Mouse (Mus musculus) midbrain, embryonic 13.5 days (tissue): ENCODE data around the gene Il10. TPM values are rescaled to one million over a fixed set of nuclear protein-coding genes. Genes with fewer than 3 reads are reported as not detected.

Experiments
- ATAC-seq: fragments of 200-750 bp; cut with Nextera tagmentation; 2 replicates; pipeline ENCODE4 v1.8.0; 2017; ENCODE audit warnings: mild to moderate bottlenecking, moderate TSS enrichment, moderate library complexity
- H3K27ac ChIP-seq: fragments of 300-500 bp; sonication (generic); 2 replicates; pipeline ENCODE4 v1.5.1; 2015; ENCODE audit warnings: inconsistent platforms, mild to moderate bottlenecking, moderate library complexity
- H3K27me3 ChIP-seq: fragments of 300-500 bp; sonication (generic); 2 replicates; pipeline ENCODE4 v1.6.1; 2015; ENCODE audit warnings: mild to moderate bottlenecking, inconsistent platforms
- H3K36me3 ChIP-seq: fragments of 300-500 bp; sonication (generic); 2 replicates; pipeline ENCODE4 v1.6.1; 2015; ENCODE audit warnings: mild to moderate bottlenecking, inconsistent platforms
- H3K4me1 ChIP-seq: fragments of 300-500 bp; sonication (generic); replicated peaks from 2 replicates; pipeline ENCODE4 v1.6.1; 2015; ENCODE audit warnings: inconsistent platforms
- H3K4me2 ChIP-seq: fragments of 300-500 bp; sonication (generic); replicated peaks from 2 replicates; pipeline ENCODE4 v1.6.1; 2015; ENCODE audit warnings: moderate library complexity, mild to moderate bottlenecking, inconsistent platforms
- H3K4me3 ChIP-seq: fragments of 300-500 bp; sonication (generic); replicated peaks from 2 replicates; pipeline ENCODE4 v1.5.1; 2015; ENCODE audit warnings: mild to moderate bottlenecking, inconsistent platforms
- H3K9ac ChIP-seq: fragments of 300-500 bp; sonication (generic); replicated peaks from 2 replicates; pipeline ENCODE4 v1.6.1; 2015; ENCODE audit warnings: mild to moderate bottlenecking, inconsistent platforms
- H3K9me3 ChIP-seq: fragments of 300-500 bp; sonication (generic); 2 replicates; pipeline ENCODE4 v1.6.1; 2016; ENCODE audit warnings: mild to moderate bottlenecking, inconsistent platforms
- WGBS: fragments of 180-500 bp; shearing (Covaris S2); methylation state at CpG from one replicate; pipeline ENCODE4 v1.1.7; 2015; 5-methylcytosine and 5-hydroxymethylcytosine counted together
- polyA plus RNA-seq: library from polyadenylated mRNA; unstranded; fragments of >200 nt; fragmentation: Nextera tagmentation; extraction: Ambion mirVana; gene quantifications from 2 replicates; pipeline ENCODE4 v1.2.1, GENCODE M21; 2015

Gene Il10
- polyA plus RNA-seq, 1 experiment from 2014 or later, result not detected

DNA sequence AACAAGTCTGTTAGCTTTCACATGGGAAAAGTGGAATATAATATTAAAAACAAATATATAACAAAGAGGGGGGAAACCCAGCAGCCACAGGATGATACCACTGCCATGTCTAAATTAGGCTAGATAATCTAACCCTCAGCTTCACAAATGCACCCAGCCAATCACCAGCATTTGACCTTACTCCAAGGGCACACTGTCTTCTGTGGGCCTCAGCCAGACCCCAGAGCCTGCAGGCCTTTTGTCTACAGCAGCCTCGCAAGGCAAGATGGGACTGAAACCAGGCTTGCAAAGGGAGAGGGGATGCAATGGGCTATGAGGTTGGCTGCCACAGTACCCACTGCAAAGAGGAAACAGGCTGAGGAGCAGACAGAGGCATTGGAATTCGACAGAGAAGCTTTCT, 22.6 kb downstream of the Il10 start:
- H3K9ac ChIP-seq, result no peak overlapping the region
- H3K4me1 ChIP-seq, result no peaks in the 10 kb centered on the region
- H3K9me3 ChIP-seq, result 0 out of 2 replicates have a peak, but pooled peaks cover 3% of the 10 kb centered on the region
- no peak for ATAC-seq
- no peaks in the 10 kb centered on the region for H3K36me3 ChIP-seq
- no peak overlapping the region for H3K27ac ChIP-seq
- H3K4me3 ChIP-seq, result no peak overlapping the region
- no peak overlapping the region for H3K4me2 ChIP-seq
- 58% methylated on average over 2 of the region's 2 CpGs for WGBS
- H3K27me3 ChIP-seq, result no peaks in the 10 kb centered on the region

DNA sequence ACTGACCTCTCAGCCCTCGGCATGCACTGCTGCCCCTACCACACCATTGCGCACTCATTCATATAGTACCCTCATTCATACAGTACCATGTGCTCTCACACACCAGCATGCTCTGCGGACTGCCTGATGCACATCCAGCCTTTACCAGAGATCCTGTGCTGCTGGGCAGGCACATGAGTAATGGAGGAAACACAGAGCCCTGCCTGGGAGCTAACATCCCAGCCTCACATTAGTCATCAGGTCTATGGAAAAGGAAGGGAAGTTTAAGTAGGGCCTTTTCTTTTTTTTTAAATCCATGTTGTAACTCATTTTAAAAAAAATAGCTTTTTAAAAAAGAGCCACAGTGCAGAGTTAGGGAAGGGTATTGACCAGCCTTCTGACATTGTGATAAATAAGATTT, 23.1 kb downstream of the Il10 start:
- no peak for ATAC-seq
- no peaks in the 10 kb centered on the region for H3K27me3 ChIP-seq
- H3K9ac ChIP-seq, result no peak overlapping the region
- no peak overlapping the region for H3K4me3 ChIP-seq
- H3K36me3 ChIP-seq, result no peaks in the 10 kb centered on the region
- H3K4me1 ChIP-seq, result no peaks in the 10 kb centered on the region
- H3K4me2 ChIP-seq, result no peak overlapping the region
- H3K9me3 ChIP-seq, result 0 out of 2 replicates have a peak, but pooled peaks cover 3% of the 10 kb centered on the region
- no peak overlapping the region for H3K27ac ChIP-seq
- WGBS, result 94% methylated on average over 3 of the region's 3 CpGs

DNA sequence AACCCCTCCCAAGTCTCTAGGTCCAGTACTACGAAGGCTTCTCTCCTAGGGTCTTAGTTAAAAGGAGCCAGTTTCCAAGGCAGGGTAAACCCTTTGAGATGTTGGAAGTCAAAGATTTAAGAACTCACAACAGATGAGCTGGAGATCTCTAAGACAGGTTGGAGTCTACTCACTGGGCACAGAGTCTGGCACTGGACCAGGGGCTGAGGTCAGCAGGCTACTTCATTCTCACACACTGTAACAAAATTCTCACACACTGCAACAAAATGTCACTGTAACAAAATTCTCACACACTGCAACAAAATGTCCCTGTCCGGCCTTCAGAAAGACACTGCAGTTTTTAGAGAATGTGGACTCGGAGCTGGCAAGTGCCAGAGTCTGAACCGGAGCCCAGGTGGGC, 24.0 kb downstream of the Il10 start:
- H3K36me3 ChIP-seq, result no peaks in the 10 kb centered on the region
- H3K9ac ChIP-seq, result no peak overlapping the region
- H3K9me3 ChIP-seq, result 0 out of 2 replicates have a peak, but pooled peaks cover 3% of the 10 kb centered on the region
- no peaks in the 10 kb centered on the region for H3K27me3 ChIP-seq
- H3K4me3 ChIP-seq, result no peak overlapping the region
- H3K4me2 ChIP-seq, result no peak overlapping the region
- no peak for ATAC-seq
- WGBS, result 93% methylated on average over 4 of the region's 4 CpGs
- no peak overlapping the region for H3K27ac ChIP-seq
- no peaks in the 10 kb centered on the region for H3K4me1 ChIP-seq

DNA sequence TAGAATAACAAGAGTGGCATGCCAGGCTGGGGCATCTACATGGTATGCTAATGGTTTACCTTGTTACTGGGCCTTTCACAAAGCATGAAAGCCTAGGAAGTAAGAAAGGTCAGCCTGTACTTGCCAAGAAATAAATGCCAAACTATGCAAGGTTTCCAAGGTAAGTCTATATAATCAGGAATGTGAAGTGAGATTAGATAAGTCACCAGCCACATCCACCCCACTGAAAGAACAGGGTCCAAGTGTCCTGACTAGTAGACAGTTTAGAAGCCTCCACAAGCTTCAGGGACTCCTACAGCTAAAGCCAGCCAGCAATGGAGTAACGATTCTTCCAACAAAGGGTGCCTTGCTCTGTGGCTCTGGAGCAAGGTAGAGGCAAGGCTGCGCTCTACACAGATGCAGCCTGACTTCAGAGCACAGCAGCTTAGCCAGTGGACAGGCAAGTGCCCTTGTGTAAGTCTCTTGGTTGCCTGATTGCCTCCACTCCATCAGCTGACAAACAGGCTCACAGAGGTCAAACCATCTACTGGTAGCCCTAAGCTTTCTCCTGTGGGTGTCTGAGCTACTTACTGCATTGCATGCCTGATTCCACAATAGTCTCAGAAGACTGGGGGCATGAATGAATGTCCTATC, 26.2 kb downstream of the Il10 start:
- 90% methylated on average over 2 of the region's 2 CpGs for WGBS
- H3K9me3 ChIP-seq, result 0 out of 2 replicates have a peak, but pooled peaks cover 3% of the 10 kb centered on the region
- no peak overlapping the region for H3K27ac ChIP-seq
- no peak overlapping the region for H3K9ac ChIP-seq
- H3K4me1 ChIP-seq, result peaks cover under 1% of the 10 kb centered on the region; the same call in 1 of the 2 replicates
- H3K4me2 ChIP-seq, result no peak overlapping the region
- no peaks in the 10 kb centered on the region for H3K27me3 ChIP-seq
- H3K4me3 ChIP-seq, result no peak overlapping the region
- ATAC-seq, result no peak
- no peaks in the 10 kb centered on the region for H3K36me3 ChIP-seq

DNA sequence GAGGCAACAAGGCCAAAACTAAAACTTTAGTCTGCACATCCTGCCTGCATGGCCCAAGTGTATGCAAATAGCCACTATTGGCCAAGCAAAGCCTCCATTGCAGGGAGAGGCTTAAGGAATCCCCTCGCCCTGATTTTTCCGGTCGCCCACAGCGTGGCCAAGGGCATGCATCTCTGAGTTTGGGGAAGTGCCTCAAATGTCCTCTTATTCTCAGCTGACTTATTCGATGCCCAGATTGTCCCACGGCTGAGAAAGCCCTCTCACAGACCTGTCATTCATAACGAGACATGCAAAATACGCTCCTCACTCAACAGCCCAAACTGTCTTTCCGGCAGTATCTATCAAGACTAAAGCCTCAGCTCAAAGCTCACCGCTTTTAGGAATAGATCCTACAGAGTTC, 27.0 kb downstream of the Il10 start:
- H3K9ac ChIP-seq, result no peak overlapping the region
- WGBS, result 90% methylated on average over 10 of the region's 10 CpGs
- no peak overlapping the region for H3K4me3 ChIP-seq
- no peaks in the 10 kb centered on the region for H3K27me3 ChIP-seq
- peaks cover 8% of the 10 kb centered on the region; the same call in 1 of the 2 replicates for H3K4me1 ChIP-seq
- H3K27ac ChIP-seq, result no peak overlapping the region
- ATAC-seq, result no peak
- 0 out of 2 replicates have a peak, but pooled peaks cover 3% of the 10 kb centered on the region for H3K9me3 ChIP-seq
- no peak overlapping the region for H3K4me2 ChIP-seq
- H3K36me3 ChIP-seq, result no peaks in the 10 kb centered on the region

DNA sequence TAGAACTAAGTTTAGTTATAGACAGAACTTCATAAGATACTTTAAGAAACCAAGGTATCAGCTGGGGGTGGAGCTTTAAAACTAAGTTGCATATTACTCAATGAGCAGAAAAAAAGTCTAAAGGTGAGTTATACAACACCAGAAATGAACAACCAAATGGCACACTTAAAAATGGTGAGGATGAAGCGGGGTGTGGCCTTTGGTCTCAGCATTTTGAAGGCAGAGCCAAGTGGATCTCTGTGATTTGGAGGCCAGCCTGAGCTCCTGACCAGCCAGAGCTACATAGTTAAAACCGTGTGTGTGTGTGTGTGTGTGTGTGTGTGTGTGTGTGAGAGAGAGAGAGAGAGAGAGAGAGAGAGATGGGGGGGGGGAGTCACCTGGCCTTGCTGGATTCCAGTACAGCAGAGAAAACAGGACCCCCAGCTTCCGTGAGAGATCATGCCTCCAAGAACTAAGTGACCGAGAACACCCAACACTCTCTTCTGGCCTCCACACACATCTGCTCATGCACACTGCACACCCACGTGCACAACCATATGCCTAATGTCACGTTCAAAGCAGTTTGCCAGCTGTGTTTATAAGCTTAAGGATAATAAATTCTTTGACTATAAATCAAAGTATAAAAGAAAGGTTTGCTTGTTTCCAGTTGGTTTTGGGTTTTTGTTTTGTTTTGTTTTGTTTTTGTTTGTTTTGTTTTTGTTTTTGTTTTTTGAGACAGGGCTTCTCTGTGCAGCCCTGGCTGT, 28.6 kb downstream of the Il10 start:
- Histone ChIP-seq H3K4me3 (no peak overlapping the region), H3K27ac (no peak overlapping the region), H3K4me1 (peaks cover 17% of the 10 kb centered on the region), H3K9me3 (no peaks in the 10 kb centered on the region), H3K36me3 (no peaks in the 10 kb centered on the region), H3K4me2 (no peak overlapping the region), H3K9ac (no peak overlapping the region), H3K27me3 (no peaks in the 10 kb centered on the region)
- WGBS, result 88% methylated on average over 6 of the region's 6 CpGs
- no peak for ATAC-seq

DNA sequence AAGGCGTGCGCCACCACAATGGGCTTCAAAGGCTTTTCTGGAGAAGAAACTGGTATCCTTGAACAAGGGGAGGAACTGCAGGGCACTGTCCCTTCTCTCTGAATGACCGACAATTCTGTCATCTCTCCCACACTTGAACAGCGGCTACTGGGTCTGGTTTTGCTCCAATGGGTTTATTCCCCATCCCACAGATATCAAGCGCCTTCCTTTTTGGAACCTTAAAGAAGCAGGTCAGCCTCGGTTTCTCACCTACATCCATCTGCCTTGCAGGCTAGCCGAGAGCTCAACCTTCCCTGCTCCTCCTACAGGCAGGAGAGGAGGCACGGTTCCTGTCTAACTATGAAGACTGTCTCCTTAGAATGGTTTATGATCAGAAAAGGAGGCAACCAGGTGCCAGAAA, 29.3 kb downstream of the Il10 start:
- ATAC-seq, result no peak
- no peak overlapping the region for H3K4me3 ChIP-seq
- no peaks in the 10 kb centered on the region for H3K9me3 ChIP-seq
- H3K4me2 ChIP-seq, result no peak overlapping the region
- peaks cover 3% of the 10 kb centered on the region for H3K36me3 ChIP-seq
- no peak overlapping the region for H3K9ac ChIP-seq
- H3K27ac ChIP-seq, result no peak overlapping the region
- peaks cover 20% of the 10 kb centered on the region for H3K4me1 ChIP-seq
- H3K27me3 ChIP-seq, result no peaks in the 10 kb centered on the region
- 94% methylated on average over 8 of the region's 8 CpGs for WGBS

DNA sequence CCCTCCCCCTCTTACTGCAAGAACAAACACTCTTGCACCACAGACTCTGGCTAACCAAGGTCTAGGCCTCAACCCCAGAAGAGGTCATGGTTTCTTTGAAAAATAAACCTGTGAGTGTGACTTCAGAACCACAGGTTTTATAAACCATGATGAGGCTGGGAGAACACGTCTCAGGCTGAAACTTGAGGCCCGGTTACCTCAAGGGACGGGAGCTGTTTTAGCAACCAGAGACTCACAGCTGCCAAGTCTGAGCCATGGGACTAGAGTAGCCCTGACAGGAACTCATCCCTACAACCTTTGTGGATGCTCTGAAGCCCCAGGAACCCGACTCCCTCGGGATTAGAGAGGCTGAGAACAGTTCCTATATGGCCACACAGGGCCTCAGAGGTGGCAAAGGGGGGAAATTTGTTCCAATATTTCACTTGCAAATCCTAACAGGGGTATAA, 29.7 kb downstream of the Il10 start:
- Histone ChIP-seq H3K27ac (no peak overlapping the region), H3K4me3 (no peak overlapping the region), H3K4me1 (peaks cover 20% of the 10 kb centered on the region), H3K4me2 (no peak overlapping the region), H3K36me3 (peaks cover 7% of the 10 kb centered on the region), H3K9ac (no peak overlapping the region), H3K9me3 (no peaks in the 10 kb centered on the region), H3K27me3 (no peaks in the 10 kb centered on the region)
- no peak for ATAC-seq
- WGBS, result 83% methylated on average over 5 of the region's 5 CpGs

DNA sequence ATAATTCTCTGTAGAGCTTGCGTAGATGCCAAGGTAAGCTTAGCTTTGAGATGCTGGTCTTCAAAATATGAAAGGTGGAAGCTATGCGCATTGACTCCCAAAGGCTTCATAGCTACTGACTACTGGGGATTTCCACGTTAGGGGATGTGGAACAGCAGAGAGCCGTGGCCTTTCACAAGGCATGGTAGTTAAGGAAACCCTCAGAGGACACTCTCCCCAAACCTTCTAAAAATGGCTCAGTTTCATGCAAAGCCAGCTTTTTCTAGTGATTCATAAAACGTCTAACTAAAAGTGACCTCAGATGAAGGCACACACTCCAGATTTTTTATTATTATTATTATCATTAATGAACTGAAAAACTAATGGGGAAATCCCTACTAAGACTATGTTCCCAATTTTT, 30.4 kb downstream of the Il10 start:
- H3K4me3 ChIP-seq, result no peak overlapping the region
- no peaks in the 10 kb centered on the region for H3K27me3 ChIP-seq
- peaks cover 13% of the 10 kb centered on the region for H3K36me3 ChIP-seq
- 94% methylated on average over 5 of the region's 5 CpGs for WGBS
- no peak for ATAC-seq
- H3K4me1 ChIP-seq, result peaks cover 20% of the 10 kb centered on the region
- H3K4me2 ChIP-seq, result no peak overlapping the region
- H3K27ac ChIP-seq, result no peak overlapping the region
- H3K9me3 ChIP-seq, result no peaks in the 10 kb centered on the region
- no peak overlapping the region for H3K9ac ChIP-seq

DNA sequence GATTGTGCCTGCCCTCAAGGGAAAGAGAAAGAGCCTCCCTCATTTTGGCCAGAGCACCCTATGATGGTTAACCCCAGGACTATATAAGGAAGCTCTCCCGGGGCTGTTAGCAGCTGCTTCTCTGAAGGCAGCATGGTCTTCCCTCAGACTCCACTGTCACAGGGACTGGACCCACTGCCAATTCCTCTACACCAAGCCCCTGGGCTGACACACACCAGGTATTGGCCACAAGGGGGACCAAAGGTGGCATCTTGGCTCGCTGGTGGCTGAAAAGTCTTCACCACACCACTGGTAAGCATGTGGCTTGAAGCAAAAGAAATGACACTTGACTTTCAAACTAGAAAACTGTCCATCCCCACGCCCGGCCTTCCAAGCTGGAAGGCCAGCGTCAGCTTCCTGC, 31.0 kb downstream of the Il10 start:
- WGBS, result 83% methylated on average over 5 of the region's 5 CpGs

DNA sequence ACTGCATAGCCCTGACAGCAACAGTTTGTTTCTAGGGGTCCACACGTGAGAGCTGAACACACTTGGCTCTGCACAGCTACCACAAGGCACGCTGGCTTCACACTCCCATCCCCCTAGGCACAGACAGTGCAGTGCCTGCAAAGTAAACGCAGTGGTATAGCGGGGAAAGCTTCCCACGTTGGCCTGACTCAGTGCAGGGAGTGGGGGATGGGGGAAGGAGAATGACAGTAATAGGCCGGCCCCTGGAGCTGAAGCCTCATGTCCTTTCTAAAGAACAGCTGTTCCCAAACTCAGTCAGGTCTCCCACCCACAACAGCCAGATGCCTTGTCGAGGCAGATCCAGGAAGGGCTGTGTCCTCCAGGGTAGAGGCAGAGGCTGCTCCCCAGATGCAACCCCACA, 31.4 kb downstream of the Il10 start:
- Histone ChIP-seq H3K4me3 (no peak overlapping the region), H3K27me3 (no peaks in the 10 kb centered on the region), H3K27ac (no peak overlapping the region), H3K9me3 (no peaks in the 10 kb centered on the region), H3K9ac (no peak overlapping the region), H3K36me3 (peaks cover 24% of the 10 kb centered on the region), H3K4me1 (peaks cover 25% of the 10 kb centered on the region), H3K4me2 (no peak overlapping the region)
- 46% methylated on average over 7 of the region's 7 CpGs for WGBS
- ATAC-seq, result no peak

More for the DNA sequence above, 31.0 kb downstream of the Il10 start:
- peaks cover 19% of the 10 kb centered on the region for H3K36me3 ChIP-seq
- no peak for ATAC-seq
- no peaks in the 10 kb centered on the region for H3K9me3 ChIP-seq
- no peak overlapping the region for H3K4me3 ChIP-seq
- H3K27me3 ChIP-seq, result no peaks in the 10 kb centered on the region
- no peak overlapping the region for H3K9ac ChIP-seq
- H3K4me2 ChIP-seq, result no peak overlapping the region
- H3K4me1 ChIP-seq, result peaks cover 24% of the 10 kb centered on the region
- H3K27ac ChIP-seq, result no peak overlapping the region

DNA sequence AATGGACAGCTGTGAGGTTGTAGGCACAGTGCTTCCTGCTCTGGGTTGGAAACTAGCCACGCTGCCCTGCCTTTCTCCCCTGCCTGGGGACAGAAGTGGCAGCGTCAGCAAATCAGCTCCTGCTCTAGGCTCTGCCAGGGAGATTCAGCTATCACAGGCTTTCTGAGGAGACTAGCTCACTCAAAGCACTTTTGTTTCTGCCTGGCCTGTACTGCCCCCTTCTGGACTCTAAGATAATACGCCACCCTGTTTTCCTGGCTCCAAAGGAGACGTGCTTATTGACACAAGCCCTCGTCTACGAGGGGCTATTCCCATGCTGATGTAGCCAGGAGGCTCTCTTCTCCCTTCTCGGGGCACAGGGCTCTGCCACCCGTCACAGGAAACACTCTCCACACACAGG, 33.6 kb downstream of the Il10 start:
- Histone ChIP-seq H3K27ac (peak overlapping the region; percentile 40), H3K4me3 (no peak overlapping the region), H3K9ac (no peak overlapping the region), H3K27me3 (no peaks in the 10 kb centered on the region), H3K9me3 (no peaks in the 10 kb centered on the region), H3K4me1 (peaks cover 28% of the 10 kb centered on the region), H3K4me2 (no peak overlapping the region), H3K36me3 (peaks cover 45% of the 10 kb centered on the region)
- ATAC-seq, result peak; percentile 84
- WGBS, result 7% methylated on average over 8 of the region's 8 CpGs
